Mouse (Mus musculus) stomach, postnatal 0 days (tissue): ENCODE measurements around the gene 4921517D22Rik. TPM values are rescaled to one million over a fixed set of nuclear protein-coding genes. Genes with fewer than 3 reads are reported as not detected.

Source experiments
- ATAC-seq: fragments of 200-750 bp; cut with Nextera tagmentation; 2 replicates; pipeline ENCODE4 v1.8.0; 2017; ENCODE audit not compliant: low FRiP score, low TSS enrichment
- DNase-seq: peaks from one replicate; pipeline ENCODE4 v3.0.0-alpha.2; 2016; ENCODE audit warnings: low spot score
- H3K27ac ChIP-seq: fragments of 300-500 bp; sonication (generic); replicated peaks from 2 replicates; pipeline ENCODE4 v1.5.1; 2014; ENCODE audit warnings: mild to moderate bottlenecking, control low read depth
- H3K27me3 ChIP-seq: fragments of 300-500 bp; sonication (generic); 2 replicates; pipeline ENCODE4 v1.6.1; 2014; ENCODE audit warnings: low read length; ENCODE audit not compliant: control insufficient read depth, insufficient read depth
- H3K36me3 ChIP-seq: fragments of 300-500 bp; sonication (generic); 2 replicates; pipeline ENCODE4 v1.6.1; 2014; ENCODE audit warnings: low read length, mixed read lengths; ENCODE audit not compliant: control insufficient read depth, insufficient read depth
- H3K4me1 ChIP-seq: fragments of 300-500 bp; sonication (generic); replicated peaks from 2 replicates; pipeline ENCODE4 v1.6.1; 2014; ENCODE audit warnings: antibody characterized with exemption; ENCODE audit not compliant: control insufficient read depth, insufficient read depth
- H3K4me2 ChIP-seq: fragments of 300-500 bp; sonication (generic); replicated peaks from 2 replicates; pipeline ENCODE4 v1.6.1; 2014; ENCODE audit warnings: low read depth, mild to moderate bottlenecking, control low read depth, moderate library complexity
- H3K4me3 ChIP-seq: fragments of 300-500 bp; sonication (generic); 2 replicates; pipeline ENCODE4 v1.5.1; 2014; ENCODE audit warnings: low read depth, low read length, control low read depth
- H3K9ac ChIP-seq: fragments of 300-500 bp; sonication (generic); 2 replicates; pipeline ENCODE4 v1.6.1; 2014; ENCODE audit warnings: mild to moderate bottlenecking, low read length, control low read depth, mixed read lengths
- H3K9me3 ChIP-seq: fragments of 300-500 bp; sonication (generic); 2 replicates; pipeline ENCODE4 v1.6.1; 2016; ENCODE audit warnings: low read length; ENCODE audit not compliant: control insufficient read depth
- CTCF ChIP-seq: IDR thresholded peaks from 2 replicates; pipeline ENCODE4 v1.5.1; 2016; ENCODE audit warnings: antibody characterized with exemption, low read depth, mild to moderate bottlenecking, moderate library complexity
- EP300 ChIP-seq: optimal IDR thresholded peaks from 2 replicates; pipeline ENCODE3; 2016; ENCODE audit warnings: antibody characterized with exemption
- WGBS: fragments of 180-500 bp; shearing (Covaris S2); extraction: QIAGEN DNeasy Blood & Tissue Kit; methylation state at CpG from one replicate; pipeline ENCODE4 v1.1.7; 2014; 5-methylcytosine and 5-hydroxymethylcytosine counted together
- polyA plus RNA-seq: library from polyadenylated mRNA; unstranded; fragments of >200 nt; fragmentation: Nextera tagmentation; extraction: Ambion mirVana; gene quantifications from 2 replicates; pipeline ENCODE4 v1.2.1, GENCODE M21; 2015

4921517D22Rik gene
- polyA plus RNA-seq, 1 experiment from 2014 or later = not detected

DNA sequence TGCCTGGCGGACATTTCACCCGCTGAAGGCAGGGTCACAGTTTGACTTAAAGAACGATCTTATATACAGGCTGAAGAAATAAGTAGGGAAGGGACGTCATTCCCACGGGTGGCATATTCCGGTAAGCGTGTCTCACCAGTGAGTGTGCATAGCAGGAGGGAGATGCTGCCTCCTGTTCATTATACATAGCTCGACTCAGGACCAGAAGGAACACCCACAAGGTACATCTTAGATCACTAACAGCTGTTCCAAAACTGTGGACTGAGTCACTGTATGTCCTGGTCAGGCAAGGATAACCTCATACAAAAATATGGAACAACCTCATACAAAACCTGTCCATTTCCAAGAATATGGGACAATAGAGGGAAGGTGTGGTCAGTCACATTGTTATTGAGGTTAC, 5.2 kb upstream of the 4921517D22Rik start:
- no peak overlapping the region for H3K27ac ChIP-seq
- 90% methylated on average over 8 of the region's 8 CpGs for WGBS
- H3K36me3 ChIP-seq = no peaks in the 10 kb centered on the region
- H3K4me1 ChIP-seq = no peaks in the 10 kb centered on the region
- TF ChIP-seq EP300 = no peak
- no peak for TF ChIP-seq CTCF
- H3K27me3 ChIP-seq = no peaks in the 10 kb centered on the region
- DNase-seq (no peak), ATAC-seq (no peak)
- H3K4me3 ChIP-seq = no peak overlapping the region
- H3K9me3 ChIP-seq = no peaks in the 10 kb centered on the region
- H3K4me2 ChIP-seq = no peak overlapping the region
- H3K9ac ChIP-seq = no peak overlapping the region

DNA sequence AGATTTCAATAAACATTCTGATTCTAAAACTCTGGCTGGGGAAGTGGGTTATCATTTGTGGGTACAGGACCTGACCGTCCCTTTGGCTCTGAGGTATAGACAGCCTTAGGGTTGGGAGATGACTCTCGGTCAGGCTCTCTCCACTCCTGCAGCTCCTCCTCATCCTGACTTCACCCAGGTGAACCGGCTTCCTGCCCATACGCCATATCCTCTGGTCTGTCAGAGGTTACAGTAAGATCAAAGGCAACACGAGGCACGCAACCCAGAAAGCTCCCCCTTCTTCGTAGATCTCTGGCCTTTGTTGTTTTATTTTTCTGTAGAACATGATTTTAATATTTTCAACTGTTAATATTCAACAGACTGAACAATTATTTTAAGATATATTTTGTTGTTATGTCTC, 1.9 kb upstream of the 4921517D22Rik start:
- TF ChIP-seq EP300 = no peak
- TF ChIP-seq CTCF = no peak
- Histone ChIP-seq H3K27ac (no peak overlapping the region), H3K9me3 (no peaks in the 10 kb centered on the region), H3K4me3 (no peak overlapping the region), H3K36me3 (no peaks in the 10 kb centered on the region), H3K4me2 (no peak overlapping the region), H3K9ac (no peak overlapping the region), H3K4me1 (no peaks in the 10 kb centered on the region), H3K27me3 (no peaks in the 10 kb centered on the region)
- DNase-seq (no peak), ATAC-seq (no peak)
- 79% methylated on average over 7 of the region's 7 CpGs for WGBS

DNA sequence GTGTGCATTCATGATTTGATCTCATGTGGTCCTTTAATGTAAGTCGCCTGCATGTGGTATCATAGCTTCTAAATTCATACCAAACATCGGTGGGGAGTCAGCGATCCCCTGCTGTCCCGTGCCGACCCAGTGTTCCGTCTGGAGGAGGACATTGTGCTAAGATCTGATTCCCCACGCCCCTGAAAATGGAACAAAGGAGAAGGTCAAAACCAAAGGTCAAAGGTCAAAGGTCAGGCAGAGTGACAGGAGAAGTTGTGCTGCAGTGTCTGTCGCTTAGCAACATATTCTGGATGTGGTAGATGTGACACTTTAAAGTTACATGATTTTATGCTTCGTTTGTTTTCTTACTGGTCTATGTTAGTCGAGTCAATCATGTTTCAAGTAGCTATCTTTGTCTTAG, 2.4 kb downstream of the 4921517D22Rik start:
- Histone ChIP-seq H3K9me3 (no peaks in the 10 kb centered on the region), H3K27me3 (no peaks in the 10 kb centered on the region), H3K36me3 (no peaks in the 10 kb centered on the region), H3K4me3 (no peak overlapping the region), H3K4me1 (no peaks in the 10 kb centered on the region), H3K4me2 (no peak overlapping the region), H3K27ac (no peak overlapping the region), H3K9ac (no peak overlapping the region)
- 69% methylated on average over 10 of the region's 10 CpGs for WGBS
- ATAC-seq (no peak), DNase-seq (no peak)
- TF ChIP-seq CTCF (no peak), EP300 (no peak)

DNA sequence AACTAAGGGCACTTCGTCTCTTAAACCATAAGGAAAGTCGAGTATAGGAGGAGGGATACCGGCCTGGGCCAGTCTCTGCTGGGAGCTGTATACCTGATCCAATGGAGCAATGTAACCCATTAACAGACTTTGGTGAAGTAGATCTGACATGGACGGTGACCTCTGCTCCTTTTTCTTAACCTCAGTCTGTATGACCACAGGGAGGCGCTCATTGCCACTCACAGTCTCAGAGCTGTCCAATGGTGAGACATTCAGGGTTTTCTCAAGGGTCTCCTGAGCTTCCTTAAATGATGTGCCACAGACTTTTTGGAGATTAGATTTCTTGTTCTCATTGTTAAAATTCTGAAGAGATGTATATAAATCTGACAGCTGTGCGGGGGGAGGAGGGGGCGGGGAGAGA, 3.3 kb downstream of the 4921517D22Rik start:
- Histone ChIP-seq H3K4me3 (no peak overlapping the region), H3K9me3 (no peaks in the 10 kb centered on the region), H3K4me2 (no peak overlapping the region), H3K27me3 (no peaks in the 10 kb centered on the region), H3K4me1 (no peaks in the 10 kb centered on the region), H3K9ac (no peak overlapping the region), H3K27ac (no peak overlapping the region), H3K36me3 (no peaks in the 10 kb centered on the region)
- ATAC-seq (no peak), DNase-seq (no peak)
- no peak for TF ChIP-seq EP300
- TF ChIP-seq CTCF = no peak
- WGBS = 84% methylated on average over 7 of the region's 7 CpGs

DNA sequence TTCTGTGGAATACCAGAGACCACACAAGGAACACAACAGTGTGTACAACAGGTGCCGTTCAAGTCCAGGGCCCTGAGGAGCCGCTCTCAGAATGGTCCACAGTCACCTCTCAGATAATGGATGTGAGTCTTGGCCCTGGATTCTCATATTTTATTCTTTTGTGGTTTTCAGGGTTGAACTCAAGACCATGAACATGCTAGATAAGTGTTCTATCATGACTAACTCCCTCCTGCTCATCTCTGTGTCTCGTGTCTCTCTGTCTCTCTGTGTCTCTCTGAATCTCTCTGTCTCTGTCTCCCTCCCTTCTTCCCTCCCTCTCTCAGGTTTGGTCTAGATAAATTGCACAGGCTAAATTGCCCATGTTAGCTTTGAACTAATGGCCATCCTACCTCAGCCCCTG, 4.1 kb downstream of the 4921517D22Rik start:
- no peak overlapping the region for H3K27ac ChIP-seq
- H3K27me3 ChIP-seq = no peaks in the 10 kb centered on the region
- DNase-seq (no peak), ATAC-seq (no peak)
- H3K36me3 ChIP-seq = no peaks in the 10 kb centered on the region
- no peaks in the 10 kb centered on the region for H3K4me1 ChIP-seq
- no peak for TF ChIP-seq EP300
- TF ChIP-seq CTCF = no peak
- H3K9me3 ChIP-seq = no peaks in the 10 kb centered on the region
- no peak overlapping the region for H3K4me2 ChIP-seq
- 88% methylated on average over 3 of the region's 3 CpGs for WGBS
- H3K4me3 ChIP-seq = no peak overlapping the region
- H3K9ac ChIP-seq = no peak overlapping the region

DNA sequence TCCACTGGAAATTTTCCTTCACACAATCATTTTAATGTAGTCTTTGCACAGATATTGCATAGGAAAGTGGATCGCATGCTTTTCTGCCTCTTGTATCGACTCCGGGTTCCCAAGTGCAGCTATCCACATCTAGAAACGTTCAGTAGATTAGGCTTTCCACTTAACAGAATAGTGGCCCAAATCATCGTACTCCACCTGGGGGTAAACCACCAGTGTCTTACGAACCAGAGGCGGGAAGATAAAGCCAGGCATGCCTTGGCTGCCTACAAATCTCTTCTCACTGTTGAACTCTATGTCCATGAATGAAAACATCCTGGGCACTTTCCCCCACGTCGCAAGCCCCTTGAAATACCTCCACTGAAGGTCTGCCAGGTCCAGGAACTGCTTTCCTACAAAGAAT, 4.6 kb downstream of the 4921517D22Rik start:
- Histone ChIP-seq H3K27me3 (no peaks in the 10 kb centered on the region), H3K27ac (no peak overlapping the region), H3K9me3 (no peaks in the 10 kb centered on the region), H3K36me3 (no peaks in the 10 kb centered on the region), H3K4me2 (no peak overlapping the region), H3K9ac (no peak overlapping the region), H3K4me1 (no peaks in the 10 kb centered on the region), H3K4me3 (no peak overlapping the region)
- DNase-seq (no peak), ATAC-seq (no peak)
- TF ChIP-seq EP300 (no peak), CTCF (no peak)
- 84% methylated on average over 9 of the region's 9 CpGs for WGBS
